Mouse (Mus musculus) kidney, adult 2 months (tissue): ENCODE results near the gene Syce2.
A peak's percentile ranks its signal among the peaks of the same experiment; 100 is the strongest.

Experiments used
- CTCF ChIP-seq: fragments of 200-500 bp; conservative IDR thresholded peaks from 2 replicates; pipeline ENCODE4 v1.5.1; 2011; ENCODE audit warnings: low read depth, mild to moderate bottlenecking, control low read depth, low read length, moderate library complexity, mixed read lengths; ENCODE audit not compliant: insufficient read depth, insufficient read length
- POLR2A ChIP-seq: fragments of 200-500 bp; IDR thresholded peaks from one replicate; pipeline ENCODE4 v1.6.1; 2011; ENCODE audit warnings: low read depth, low read length, control low read depth

- TF ChIP-seq CTCF (peak; percentile 78), POLR2A (no peak)
Observed at GRCm38 (mm10) chr8:84928456-84929306, 56.8 kb downstream of the Syce2 start.
